Mouse (Mus musculus) midbrain, embryonic 16.5 days (tissue): ENCODE results near the gene Dync2h1. TPM values are rescaled to one million over a fixed set of nuclear protein-coding genes. Genes with fewer than 3 reads are reported as not detected.

ENCODE experiments used
- ATAC-seq: fragments of 200-750 bp; cut with Nextera tagmentation; 2 replicates; pipeline ENCODE4 v1.8.0; 2017; ENCODE audit warnings: moderate TSS enrichment
- H3K27ac ChIP-seq: fragments of 300-500 bp; sonication (generic); 2 replicates; pipeline ENCODE4 v1.5.1; 2014; ENCODE audit warnings: mild to moderate bottlenecking, low read length, mixed read lengths
- H3K27me3 ChIP-seq: fragments of 300-500 bp; sonication (generic); 2 replicates; pipeline ENCODE4 v1.6.1; 2014; ENCODE audit warnings: low read depth, low read length, mixed read lengths; ENCODE audit not compliant: control insufficient read depth, insufficient read depth
- H3K36me3 ChIP-seq: fragments of 300-500 bp; sonication (generic); 2 replicates; pipeline ENCODE4 v1.6.1; 2014; ENCODE audit warnings: mild to moderate bottlenecking, low read length, moderate library complexity, mixed read lengths; ENCODE audit not compliant: control insufficient read depth, insufficient read depth
- H3K4me1 ChIP-seq: fragments of 300-500 bp; sonication (generic); 2 replicates; pipeline ENCODE4 v1.6.1; 2014; ENCODE audit warnings: mild to moderate bottlenecking, low read length, mixed read lengths; ENCODE audit not compliant: control insufficient read depth, insufficient read depth
- H3K4me2 ChIP-seq: fragments of 300-500 bp; sonication (generic); 2 replicates; pipeline ENCODE4 v1.6.1; 2014; ENCODE audit warnings: mild to moderate bottlenecking, low read length, mixed read lengths
- H3K4me3 ChIP-seq: fragments of 300-500 bp; sonication (generic); 2 replicates; pipeline ENCODE4 v1.5.1; 2014; ENCODE audit warnings: low read depth, mild to moderate bottlenecking, low read length, moderate library complexity, mixed read lengths
- H3K9ac ChIP-seq: fragments of 300-500 bp; sonication (generic); 2 replicates; pipeline ENCODE4 v1.6.1; 2014; ENCODE audit warnings: low read depth, low read length, mixed read lengths
- H3K9me3 ChIP-seq: fragments of 300-500 bp; sonication (generic); replicated peaks from 2 replicates; pipeline ENCODE4 v1.6.1; 2014; ENCODE audit warnings: mild to moderate bottlenecking, low read length, mixed read lengths; ENCODE audit not compliant: control insufficient read depth, poor library complexity, severe bottlenecking
- WGBS: fragments of 180-500 bp; shearing (Covaris S2); extraction: QIAGEN DNeasy Blood & Tissue Kit; methylation state at CpG from one replicate; pipeline ENCODE4 v1.1.7; 2014; 5-methylcytosine and 5-hydroxymethylcytosine counted together
- polyA plus RNA-seq: library from polyadenylated mRNA; unstranded; fragments of >200 nt; fragmentation: Nextera tagmentation; extraction: Ambion mirVana; gene quantifications from 2 replicates; pipeline ENCODE4 v1.2.1, GENCODE M21; 2015

Dync2h1 gene
- polyA plus RNA-seq, 1 experiment from 2014 or later = 20.9 TPM

DNA sequence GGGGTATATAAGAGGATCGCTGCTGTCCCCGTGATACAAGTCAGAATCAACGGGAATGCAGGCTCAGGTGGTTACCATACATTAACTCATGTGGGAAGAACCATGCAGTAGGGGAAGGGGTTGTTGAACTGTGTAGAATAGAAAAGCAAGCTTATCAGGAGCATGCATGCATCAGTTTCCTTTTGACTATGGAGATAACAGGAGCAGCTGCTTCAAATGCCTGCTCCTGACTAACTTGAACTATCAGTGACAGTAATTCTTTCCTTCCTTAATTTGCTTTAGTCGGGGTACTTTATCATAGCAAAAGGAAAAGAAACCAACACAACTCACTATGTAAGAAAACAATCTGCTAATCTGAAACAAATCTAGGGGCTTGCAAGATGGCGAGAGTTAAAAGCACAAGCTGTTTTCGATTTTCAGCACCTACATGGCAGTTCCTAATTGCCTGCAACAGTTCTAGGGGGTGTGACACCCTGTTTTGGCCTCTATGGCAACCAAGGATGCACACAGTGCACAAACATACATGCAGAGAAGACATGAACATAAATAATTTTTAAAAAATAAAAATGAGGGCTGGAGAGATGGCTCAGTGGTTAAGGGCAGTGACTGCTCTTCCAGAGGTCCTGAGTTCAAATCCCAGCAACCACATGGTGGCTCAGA is 16.8 kb downstream of the Dync2h1 start:
- Histone ChIP-seq H3K4me1 (no peaks in the 10 kb centered on the region), H3K9me3 (no peaks in the 10 kb centered on the region), H3K36me3 (peaks cover 20% of the 10 kb centered on the region), H3K4me3 (no peak overlapping the region), H3K4me2 (no peak overlapping the region), H3K9ac (no peak overlapping the region), H3K27me3 (no peaks in the 10 kb centered on the region), H3K27ac (no peak overlapping the region)
- 92% methylated on average over 6 of the region's 6 CpGs for WGBS
- no peak for ATAC-seq

DNA sequence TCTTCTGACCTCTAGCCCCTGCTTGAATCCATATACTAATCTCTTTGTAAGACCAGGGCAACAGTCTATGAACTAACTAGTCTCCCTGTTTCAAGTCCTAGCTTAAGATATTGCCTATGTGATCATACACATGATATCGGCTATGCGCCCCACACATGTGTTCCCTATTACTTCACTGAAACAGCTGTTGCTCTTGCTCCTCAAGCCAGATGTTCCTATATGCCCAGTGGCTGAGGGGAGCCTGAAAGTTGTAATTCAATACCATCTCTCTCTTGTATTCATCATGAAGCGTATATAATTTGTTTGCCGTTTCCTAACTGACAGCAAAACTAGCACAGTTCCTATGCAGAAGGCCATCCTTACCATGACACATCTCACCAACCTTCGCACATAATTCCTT is 23.6 kb downstream of the Dync2h1 start:
- H3K27me3 ChIP-seq = no peaks in the 10 kb centered on the region
- 92% methylated on average over 5 of the region's 5 CpGs for WGBS
- no peak overlapping the region for H3K9ac ChIP-seq
- H3K4me1 ChIP-seq = no peaks in the 10 kb centered on the region
- H3K36me3 ChIP-seq = peaks cover 31% of the 10 kb centered on the region
- no peak overlapping the region for H3K4me2 ChIP-seq
- H3K4me3 ChIP-seq = no peak overlapping the region
- H3K9me3 ChIP-seq = no peaks in the 10 kb centered on the region
- no peak overlapping the region for H3K27ac ChIP-seq
- ATAC-seq = no peak

DNA sequence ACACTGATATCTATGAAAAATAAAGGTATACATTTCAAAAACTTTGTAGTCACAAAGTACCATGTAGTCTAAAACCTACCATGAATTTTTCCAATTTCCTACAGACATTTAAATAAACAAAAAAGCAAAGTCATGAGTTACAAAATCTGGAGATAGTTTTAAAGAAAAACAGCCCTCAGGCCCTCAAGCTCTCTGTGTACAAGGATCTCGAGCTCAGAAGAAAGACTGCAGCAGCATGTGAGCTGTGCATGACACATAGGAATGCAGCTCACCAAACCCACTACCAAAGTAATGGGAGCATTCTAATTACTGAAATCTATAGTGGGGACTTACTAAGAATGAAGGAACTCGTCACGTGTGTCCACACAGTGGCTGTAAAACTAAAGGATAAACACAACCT is 24.5 kb downstream of the Dync2h1 start:
- peaks cover 32% of the 10 kb centered on the region for H3K36me3 ChIP-seq
- ATAC-seq = no peak
- no peaks in the 10 kb centered on the region for H3K4me1 ChIP-seq
- H3K9me3 ChIP-seq = no peaks in the 10 kb centered on the region
- H3K27me3 ChIP-seq = no peaks in the 10 kb centered on the region
- H3K4me2 ChIP-seq = no peak overlapping the region
- H3K27ac ChIP-seq = no peak overlapping the region
- H3K4me3 ChIP-seq = no peak overlapping the region
- WGBS = 90% methylated on average over 3 of the region's 3 CpGs
- no peak overlapping the region for H3K9ac ChIP-seq

DNA sequence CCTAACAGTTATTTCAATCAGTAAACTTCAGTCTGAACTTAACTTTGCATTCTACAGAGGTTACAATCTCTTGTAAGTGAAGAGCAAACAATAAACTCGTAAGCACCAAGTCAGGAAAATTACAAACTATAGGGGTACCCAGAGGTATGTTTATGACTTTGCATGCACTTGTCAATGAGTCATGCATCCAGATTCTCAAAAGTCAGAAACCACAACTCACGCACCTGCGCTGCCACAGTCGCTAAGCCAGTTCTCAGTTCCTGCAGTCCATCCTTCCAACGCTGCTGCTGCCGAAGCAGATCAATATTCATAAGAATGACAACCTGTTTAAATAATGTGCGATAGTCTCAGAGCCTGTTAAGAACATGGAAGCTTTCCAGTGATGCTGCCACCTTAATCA is 25.6 kb downstream of the Dync2h1 start:
- Histone ChIP-seq H3K4me3 (no peak overlapping the region), H3K27ac (no peak overlapping the region), H3K36me3 (peaks cover 34% of the 10 kb centered on the region), H3K27me3 (no peaks in the 10 kb centered on the region), H3K9ac (no peak overlapping the region), H3K4me2 (no peak overlapping the region), H3K4me1 (no peaks in the 10 kb centered on the region), H3K9me3 (no peaks in the 10 kb centered on the region)
- 94% methylated on average over 7 of the region's 7 CpGs for WGBS
- ATAC-seq = no peak

DNA sequence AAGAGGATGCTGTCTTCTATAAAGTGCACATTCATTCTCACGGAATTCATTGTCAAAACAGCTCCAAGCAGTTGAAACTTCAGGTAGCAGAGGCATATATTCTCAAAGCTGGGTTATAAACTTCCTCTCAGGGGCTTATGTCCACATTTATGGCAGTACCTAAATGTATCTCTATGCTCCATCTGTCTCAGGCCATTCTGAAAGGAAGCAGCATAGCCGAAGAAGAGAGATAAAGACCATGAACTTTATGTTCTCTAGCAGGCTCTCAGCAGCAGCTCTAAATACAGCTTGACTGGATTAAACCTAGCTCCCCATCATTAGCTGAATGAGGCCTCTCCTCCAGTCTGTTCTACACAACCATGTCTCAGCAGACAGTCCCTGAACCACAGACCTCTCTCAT is 29.9 kb downstream of the Dync2h1 start:
- Histone ChIP-seq H3K27ac (no peak overlapping the region), H3K4me1 (no peaks in the 10 kb centered on the region), H3K36me3 (peaks cover 21% of the 10 kb centered on the region), H3K27me3 (no peaks in the 10 kb centered on the region), H3K9me3 (no peaks in the 10 kb centered on the region), H3K9ac (no peak overlapping the region), H3K4me2 (no peak overlapping the region), H3K4me3 (no peak overlapping the region)
- ATAC-seq = no peak
- 95% methylated on average over 2 of the region's 2 CpGs for WGBS

DNA sequence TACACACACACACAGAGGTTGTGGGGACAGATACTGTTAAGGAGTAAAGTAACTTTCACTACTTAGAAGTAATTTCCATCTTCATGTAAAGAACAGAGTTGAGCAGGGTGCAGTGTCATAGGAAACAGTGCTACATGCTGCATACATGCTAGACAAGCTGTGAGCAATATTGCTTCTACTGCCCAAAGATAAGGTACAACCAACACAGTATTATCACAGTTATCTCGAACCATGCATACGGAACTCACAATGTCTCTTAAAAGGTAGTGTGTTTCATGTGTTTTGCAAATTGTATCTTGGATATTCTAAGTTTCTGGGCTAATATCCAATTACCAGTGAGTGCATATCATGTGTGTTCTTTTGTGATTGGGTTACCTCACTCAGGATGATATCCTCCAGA is 61.4 kb downstream of the Dync2h1 start:
- no peaks in the 10 kb centered on the region for H3K4me1 ChIP-seq
- H3K4me3 ChIP-seq = no peak overlapping the region
- no peaks in the 10 kb centered on the region for H3K27me3 ChIP-seq
- H3K36me3 ChIP-seq = peaks cover 3% of the 10 kb centered on the region; the same call in 1 of the 2 replicates
- no peak overlapping the region for H3K9ac ChIP-seq
- 94% methylated on average over 2 of the region's 2 CpGs for WGBS
- H3K4me2 ChIP-seq = no peak overlapping the region
- H3K27ac ChIP-seq = no peak overlapping the region
- no peaks in the 10 kb centered on the region for H3K9me3 ChIP-seq
- no peak for ATAC-seq

DNA sequence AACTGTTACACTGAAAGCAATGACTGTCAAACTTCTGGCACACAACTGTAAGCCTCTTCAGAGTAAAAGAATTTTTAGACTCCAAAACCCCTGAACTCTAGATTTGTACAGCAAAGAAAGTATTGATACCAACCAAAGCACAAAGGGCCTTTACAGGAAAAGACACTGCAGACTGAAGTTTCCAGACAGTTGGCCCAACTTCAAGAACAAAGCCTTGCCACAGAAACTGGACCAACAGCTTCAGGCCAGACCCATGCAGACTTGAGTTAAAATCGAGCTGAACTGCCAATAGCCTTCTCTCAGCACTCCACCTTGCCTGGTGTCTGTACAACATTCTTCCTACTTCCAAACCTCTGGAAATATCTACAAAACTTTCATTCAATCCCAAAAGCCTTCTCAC is 74.1 kb downstream of the Dync2h1 start:
- Histone ChIP-seq H3K4me1 (no peaks in the 10 kb centered on the region), H3K27me3 (no peaks in the 10 kb centered on the region), H3K9ac (no peak overlapping the region), H3K4me3 (no peak overlapping the region), H3K36me3 (no peaks in the 10 kb centered on the region), H3K4me2 (no peak overlapping the region), H3K9me3 (no peaks in the 10 kb centered on the region), H3K27ac (no peak overlapping the region)
- no peak for ATAC-seq
- WGBS = 85% methylated on average over 1 of the region's 1 CpGs

DNA sequence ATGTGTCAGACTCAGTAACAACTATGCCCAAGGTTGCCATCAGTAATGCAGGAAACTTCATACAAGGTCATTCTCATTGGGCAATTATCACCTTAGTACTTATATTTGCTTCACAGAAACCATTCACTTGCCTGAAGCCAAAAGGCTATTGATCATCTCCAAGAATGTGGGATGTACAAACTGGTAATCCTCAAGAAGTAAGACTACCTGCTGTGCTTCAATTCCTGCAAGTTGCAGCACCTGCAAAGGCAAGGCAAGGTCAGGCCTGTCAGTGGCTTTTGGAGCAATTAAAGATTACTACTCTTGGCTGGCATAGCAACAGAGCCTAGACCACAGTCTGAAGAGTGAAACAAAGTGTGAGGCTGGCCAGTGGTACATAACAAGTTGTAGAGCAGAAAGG is 82.9 kb downstream of the Dync2h1 start:
- no peak for ATAC-seq
- Histone ChIP-seq H3K4me1 (no peaks in the 10 kb centered on the region), H3K4me3 (no peak overlapping the region), H3K4me2 (no peak overlapping the region), H3K27ac (no peak overlapping the region), H3K9ac (no peak overlapping the region), H3K36me3 (0 out of 2 replicates have a peak, but pooled peaks cover 2% of the 10 kb centered on the region), H3K27me3 (no peaks in the 10 kb centered on the region), H3K9me3 (no peaks in the 10 kb centered on the region)

DNA sequence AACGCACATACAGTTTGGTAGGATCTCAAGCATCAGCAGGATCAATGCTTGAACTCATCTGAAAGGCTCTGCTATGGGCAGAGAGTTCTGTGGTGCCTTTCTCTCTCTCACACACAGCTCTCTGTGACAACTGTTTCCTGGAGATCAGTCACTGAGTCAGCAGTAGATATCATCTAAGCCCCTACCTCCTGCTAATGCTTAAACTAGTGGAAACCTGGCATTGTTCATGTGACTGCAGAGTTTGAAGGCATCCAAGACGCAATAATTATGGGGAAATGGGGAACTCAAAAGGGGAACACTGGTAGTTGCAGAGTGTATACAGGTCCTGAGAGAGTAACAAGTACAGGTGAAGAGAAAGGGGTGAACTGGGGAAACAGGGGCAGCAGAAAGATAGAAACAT is 109.6 kb downstream of the Dync2h1 start:
- H3K9me3 ChIP-seq = no peaks in the 10 kb centered on the region
- H3K4me2 ChIP-seq = no peak overlapping the region
- H3K27ac ChIP-seq = no peak overlapping the region
- no peak for ATAC-seq
- no peak overlapping the region for H3K4me3 ChIP-seq
- H3K9ac ChIP-seq = no peak overlapping the region
- 97% methylated on average over 2 of the region's 2 CpGs for WGBS
- no peaks in the 10 kb centered on the region for H3K27me3 ChIP-seq
- peaks cover 15% of the 10 kb centered on the region for H3K36me3 ChIP-seq
- no peaks in the 10 kb centered on the region for H3K4me1 ChIP-seq
